Mouse (Mus musculus) MEL (cell line): ENCODE measurements around the gene Lilr4b. TPM values are rescaled to one million over a fixed set of nuclear protein-coding genes. Genes with fewer than 3 reads are reported as not detected.

ENCODE experiments used
- DNase-seq: peaks from one replicate; pipeline ENCODE4 v3.0.0; 2011; ENCODE audit warnings: low read depth, low spot score
- H3K27ac ChIP-seq: 2 replicates; pipeline ENCODE4 v1.5.1; 2012; ENCODE audit warnings: low read depth, mild to moderate bottlenecking, control low read depth, low read length, moderate library complexity; ENCODE audit not compliant: control insufficient read depth
- H3K27me3 ChIP-seq, 2 experiments: fragments of 150-350 bp in 1 of 2; sonication (generic) in 1 of 2; 2 replicates each; pipeline ENCODE4 v1.6.1; 2012; ENCODE audit warnings: low read length in 2 of 2, mild to moderate bottlenecking in 2 of 2, improper control_type of control experiment in 1 of 2, moderate library complexity in 1 of 2; ENCODE audit not compliant: insufficient read depth in 2 of 2, control insufficient read depth in 1 of 2
- H3K36me3 ChIP-seq, 2 experiments: 2 replicates each; pipeline ENCODE4 v1.6.1; 2012 to 2014; ENCODE audit warnings: low read length in 2 of 2, improper control_type of control experiment in 1 of 2, inconsistent platforms in 1 of 2, mild to moderate bottlenecking in 1 of 2; ENCODE audit not compliant: insufficient read depth in 2 of 2, control insufficient read depth in 1 of 2
- H3K4me1 ChIP-seq, 2 experiments: fragments of 150-350 bp in 1 of 2; sonication (generic) in 1 of 2; 2 replicates each; pipeline ENCODE4 v1.6.1; 2012; ENCODE audit warnings: low read length in 2 of 2, improper control_type of control experiment in 1 of 2, mild to moderate bottlenecking in 1 of 2; ENCODE audit not compliant: insufficient read depth in 2 of 2, control insufficient read depth in 1 of 2
- H3K4me3 ChIP-seq, 2 experiments: fragments of 150-350 bp in 1 of 2; sonication (generic) in 1 of 2; 2 replicates each; pipeline ENCODE4 v1.5.1; 2012; ENCODE audit warnings: low read depth in 2 of 2, low read length in 2 of 2, mild to moderate bottlenecking in 2 of 2, moderate library complexity in 2 of 2, control low read depth in 1 of 2, improper control_type of control experiment in 1 of 2; ENCODE audit not compliant: control insufficient read depth in 1 of 2, insufficient read depth in 1 of 2
- H3K79me2 ChIP-seq: 2 replicates; pipeline ENCODE4 v1.6.1; 2012; ENCODE audit warnings: mild to moderate bottlenecking, low read length, moderate library complexity; ENCODE audit not compliant: control insufficient read depth, poor library complexity, insufficient read depth
- H3K9ac ChIP-seq: 2 replicates; pipeline ENCODE4 v1.6.1; 2012; ENCODE audit warnings: low read depth, mild to moderate bottlenecking, control low read depth, low read length, moderate library complexity; ENCODE audit not compliant: control insufficient read depth, poor library complexity, severe bottlenecking
- H3K9me3 ChIP-seq: fragments of 150-350 bp; sonication (generic); replicated peaks from 2 replicates; pipeline ENCODE4 v1.6.1; 2012; ENCODE audit warnings: mild to moderate bottlenecking, low read length, improper control_type of control experiment, moderate library complexity; ENCODE audit not compliant: insufficient read depth
- BHLHE40 ChIP-seq: IDR thresholded peaks from 2 replicates; pipeline ENCODE4 v1.6.1; 2012; ENCODE audit warnings: low read depth, mild to moderate bottlenecking, inconsistent platforms, low read length, improper control_type of control experiment, borderline replicate concordance
- CHD1 ChIP-seq: IDR thresholded peaks from 2 replicates; pipeline ENCODE4 v1.6.1; 2012; ENCODE audit warnings: low read depth, mild to moderate bottlenecking, inconsistent platforms, low read length, improper control_type of control experiment
- CTCF ChIP-seq, 3 experiments: IDR thresholded peaks in 2 of 3; conservative IDR thresholded peaks in 1 of 3; 2 replicates each; pipeline ENCODE4 v1.5.1; 2011 to 2012; ENCODE audit warnings: low read length in 3 of 3, low read depth in 2 of 3, mild to moderate bottlenecking in 2 of 3, improper control_type of control experiment in 1 of 3, inconsistent platforms in 1 of 3, mixed read lengths in 1 of 3, moderate library complexity in 1 of 3; ENCODE audit not compliant: control insufficient read depth in 1 of 3, insufficient read depth in 1 of 3, poor library complexity in 1 of 3, severe bottlenecking in 1 of 3
- ELF1 ChIP-seq: IDR thresholded peaks from 2 replicates; pipeline ENCODE4 v1.6.1; 2014; ENCODE audit warnings: low read depth, mild to moderate bottlenecking, inconsistent platforms, low read length, improper control_type of control experiment, moderate library complexity
- EP300 ChIP-seq, 2 experiments: IDR thresholded peaks; 2 replicates each; pipeline ENCODE4 v1.6.1; 2011; ENCODE audit warnings: improper control_type of control experiment in 2 of 2, low read length in 2 of 2, low read depth in 1 of 2, mild to moderate bottlenecking in 1 of 2
- HCFC1 ChIP-seq: IDR thresholded peaks from 2 replicates; pipeline ENCODE4 v1.6.1; 2012; ENCODE audit warnings: low read depth, mild to moderate bottlenecking, inconsistent platforms, low read length, improper control_type of control experiment, moderate library complexity
- KAT2A ChIP-seq: conservative IDR thresholded peaks from 2 replicates; pipeline ENCODE4 v1.6.1; 2012; ENCODE audit warnings: low read depth, low read length, improper control_type of control experiment, inconsistent platforms
- MAX ChIP-seq: IDR thresholded peaks from 2 replicates; pipeline ENCODE4 v1.6.1; 2011; ENCODE audit warnings: low read length, improper control_type of control experiment
- MEF2A ChIP-seq: IDR thresholded peaks from 2 replicates; pipeline ENCODE4 v1.6.1; 2014; ENCODE audit warnings: low read depth, mild to moderate bottlenecking, inconsistent platforms, low read length, improper control_type of control experiment; ENCODE audit not compliant: poor library complexity, insufficient replicate concordance, severe bottlenecking; ENCODE audit errors: extremely low read depth
- MYC ChIP-seq: IDR thresholded peaks from 2 replicates; pipeline ENCODE4 v1.6.1; 2011; ENCODE audit warnings: low read depth, mild to moderate bottlenecking, low read length, improper control_type of control experiment, moderate library complexity
- NELFE ChIP-seq: IDR thresholded peaks from 2 replicates; pipeline ENCODE4 v1.6.1; 2011; ENCODE audit warnings: low read depth, low read length, improper control_type of control experiment
- POLR2AphosphoS2 ChIP-seq: IDR thresholded peaks from 2 replicates; pipeline ENCODE4 v1.6.1; 2011; ENCODE audit warnings: low read length, improper control_type of control experiment
- RAD21 ChIP-seq: IDR thresholded peaks from 2 replicates; pipeline ENCODE4 v1.6.1; 2011; ENCODE audit warnings: mild to moderate bottlenecking, low read depth, low read length, improper control_type of control experiment
- RCOR1 ChIP-seq: IDR thresholded peaks from 2 replicates; pipeline ENCODE4 v1.6.1; 2012; ENCODE audit warnings: low read depth, mild to moderate bottlenecking, inconsistent platforms, low read length, improper control_type of control experiment
- SIN3A ChIP-seq: IDR thresholded peaks from 2 replicates; pipeline ENCODE4 v1.6.1; 2012; ENCODE audit warnings: low read length, improper control_type of control experiment, inconsistent platforms
- SMC3 ChIP-seq: IDR thresholded peaks from 2 replicates; pipeline ENCODE4 v1.6.1; 2011; ENCODE audit warnings: low read depth, low read length, improper control_type of control experiment
- TBP ChIP-seq: IDR thresholded peaks from 2 replicates; pipeline ENCODE4 v1.8.0; 2011; ENCODE audit warnings: low read depth, low read length, improper control_type of control experiment
- TCF12 ChIP-seq: IDR thresholded peaks from 2 replicates; pipeline ENCODE4 v1.6.1; 2014; ENCODE audit warnings: low read depth, mild to moderate bottlenecking, inconsistent platforms, low read length, improper control_type of control experiment, moderate library complexity
- UBTF ChIP-seq: IDR thresholded peaks from 2 replicates; pipeline ENCODE4 v1.6.1; 2012; ENCODE audit warnings: low read depth, mild to moderate bottlenecking, inconsistent platforms, low read length, improper control_type of control experiment, moderate library complexity, borderline replicate concordance; ENCODE audit not compliant: insufficient read depth
- ZMIZ1 ChIP-seq: IDR thresholded peaks from 2 replicates; pipeline ENCODE4 v1.6.1; 2012; ENCODE audit warnings: low read depth, mild to moderate bottlenecking, inconsistent platforms, low read length, improper control_type of control experiment, moderate library complexity
- polyA plus RNA-seq, 2 experiments: library from polyadenylated mRNA; stranded (reverse) in 1 of 2; unstranded in 1 of 2; fragments of >175 nt in 1 of 2; fragments of >200 nt in 1 of 2; gene quantifications; 2 replicates each; pipeline versions ENCODE4 v1.2.1 to v1.2.4; 2012; ENCODE audit warnings: low replicate concordance in 2 of 2, low read depth in 1 of 2; ENCODE audit not compliant: insufficient read length in 2 of 2, insufficient read depth in 1 of 2, missing spikeins in 1 of 2
- total RNA-seq: library from RNA; depleted of rRNA; stranded (reverse); fragments of 300-350 nt; gene quantifications from 2 replicates; pipeline ENCODE4 v1.2.3, GENCODE M21; 2012

Gene Lilr4b
- total and polyA plus RNA-seq, 3 experiments = not detected

GRCm38 (mm10) chr10:51526090-51526489, 45.7 kb downstream of the Lilr4b start:
- no peak overlapping the region for H3K9ac ChIP-seq
- TF ChIP-seq ELF1 (no peak), UBTF (no peak), SMC3 (no peak), EP300 (IDR thresholded peaks at IDR 0.05; ENCODE audit: low read depth in 1 of 2, low read length in 2 of 2) (no peak), KAT2A (no peak), RCOR1 (no peak), POLR2AphosphoS2 (no peak), ZMIZ1 (no peak), BHLHE40 (no peak), TBP (no peak), CHD1 (no peak), TCF12 (no peak), MAX (no peak), MYC (no peak), RAD21 (no peak)
- TF ChIP-seq, all 39 proteins: peak for 0
- DNase-seq = no peak
- peaks cover 0 to 8% of the 10 kb centered on the region in 2 experiments; a peak in 1 of 4 replicates for H3K36me3 ChIP-seq
- no peaks in the 10 kb centered on the region for H3K79me2 ChIP-seq
- no peak overlapping the region for H3K4me3 ChIP-seq
- no peaks in the 10 kb centered on the region for H3K27me3 ChIP-seq
- peaks cover 0 to 10% of the 10 kb centered on the region in 2 experiments; a peak in 3 of 4 replicates for H3K4me1 ChIP-seq
- H3K27ac ChIP-seq = no peak overlapping the region
- H3K9me3 ChIP-seq = no peaks in the 10 kb centered on the region

- no peak overlapping the region for H3K9ac ChIP-seq
- H3K79me2 ChIP-seq = no peaks in the 10 kb centered on the region
- H3K4me3 ChIP-seq = no peak overlapping the region
- peaks cover 0 to 8% of the 10 kb centered on the region in 2 experiments; a peak in 1 of 4 replicates for H3K36me3 ChIP-seq
- H3K27ac ChIP-seq = no peak overlapping the region
- H3K9me3 ChIP-seq = no peaks in the 10 kb centered on the region
- H3K27me3 ChIP-seq = no peaks in the 10 kb centered on the region
- H3K4me1 ChIP-seq = peaks cover 0 to 10% of the 10 kb centered on the region in 2 experiments; a peak in 3 of 4 replicates
- TF ChIP-seq TCF12 (no peak), SMC3 (no peak), MEF2A (no peak), SIN3A (no peak), HCFC1 (no peak), CTCF (IDR thresholded peaks at IDR 0.05 in 2 of 3, conservative IDR thresholded peaks at IDR 0.05 in 1 of 3; ENCODE audit: control insufficient read depth in 1 of 3, insufficient read depth in 1 of 3, low read depth in 2 of 3, low read length in 3 of 3, poor library complexity in 1 of 3, severe bottlenecking in 1 of 3) (no peak), NELFE (no peak), CHD1 (no peak), POLR2AphosphoS2 (no peak)
- DNase-seq = no peak
Observed at GRCm38 (mm10) chr10:51526633-51527032, 46.2 kb downstream of the Lilr4b start.
